Mouse (Mus musculus): Measurements from ENCODE around the gene Bicdl1.

- TF ChIP-seq POLR2A (IDR thresholded peaks at IDR 0.05; ENCODE audit: low read depth, low read length) (no peak), CTCF (IDR thresholded peaks at IDR 0.05; ENCODE audit: extremely low read depth, insufficient read depth, insufficient read length, insufficient replicate concordance) (no peak)
Observed at GRCm38 (mm10) chr5:115701215-115701614, 30.2 kb downstream of the Bicdl1 start.

Measured in spleen, adult 2 months (tissue).